Mouse (Mus musculus) spleen, adult 2 months (tissue): ENCODE measurements around the gene Fam151a.

Experiments
- CTCF ChIP-seq: fragments of 200-500 bp; IDR thresholded peaks from 2 replicates; pipeline ENCODE4 v1.5.1; 2011; ENCODE audit warnings: mild to moderate bottlenecking, inconsistent platforms; ENCODE audit not compliant: insufficient read depth, insufficient read length, insufficient replicate concordance; ENCODE audit errors: extremely low read depth
- POLR2A ChIP-seq: fragments of 200-500 bp; IDR thresholded peaks from 2 replicates; pipeline ENCODE4 v1.6.1; 2011; ENCODE audit warnings: low read depth, low read length, inconsistent platforms

DNA sequence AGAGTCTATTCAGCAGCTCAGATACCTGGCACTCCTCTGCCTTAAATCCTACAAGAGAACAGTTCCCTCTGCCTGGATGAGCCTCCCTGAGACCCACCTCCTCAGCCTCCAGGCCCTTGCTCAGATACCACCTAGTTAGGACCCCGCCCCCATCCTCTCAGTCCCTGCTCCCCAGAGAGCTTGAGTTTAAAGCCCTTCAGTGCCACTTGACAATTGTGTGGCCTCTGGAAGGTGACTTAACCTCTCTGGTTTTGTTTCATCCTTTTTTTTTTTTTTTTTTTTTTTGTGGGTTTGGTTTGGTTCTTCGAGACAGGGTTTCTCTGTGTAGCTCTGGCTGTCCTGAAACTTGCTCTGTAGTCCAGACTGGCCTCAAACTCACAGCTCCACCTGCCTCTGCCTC, 61.6 kb downstream of the Fam151a start:
- no peak for TF ChIP-seq POLR2A
- no peak for TF ChIP-seq CTCF
